Mouse (Mus musculus): ENCODE measurements around the gene Ubqln4.
A peak's percentile ranks its signal among the peaks of the same experiment; 100 is the strongest.

Ubqln4 gene

GRCm38 (mm10) chr3:88543174-88543573, 10.4 kb upstream of the Ubqln4 start:
- DNase-seq, result no peak

DNA sequence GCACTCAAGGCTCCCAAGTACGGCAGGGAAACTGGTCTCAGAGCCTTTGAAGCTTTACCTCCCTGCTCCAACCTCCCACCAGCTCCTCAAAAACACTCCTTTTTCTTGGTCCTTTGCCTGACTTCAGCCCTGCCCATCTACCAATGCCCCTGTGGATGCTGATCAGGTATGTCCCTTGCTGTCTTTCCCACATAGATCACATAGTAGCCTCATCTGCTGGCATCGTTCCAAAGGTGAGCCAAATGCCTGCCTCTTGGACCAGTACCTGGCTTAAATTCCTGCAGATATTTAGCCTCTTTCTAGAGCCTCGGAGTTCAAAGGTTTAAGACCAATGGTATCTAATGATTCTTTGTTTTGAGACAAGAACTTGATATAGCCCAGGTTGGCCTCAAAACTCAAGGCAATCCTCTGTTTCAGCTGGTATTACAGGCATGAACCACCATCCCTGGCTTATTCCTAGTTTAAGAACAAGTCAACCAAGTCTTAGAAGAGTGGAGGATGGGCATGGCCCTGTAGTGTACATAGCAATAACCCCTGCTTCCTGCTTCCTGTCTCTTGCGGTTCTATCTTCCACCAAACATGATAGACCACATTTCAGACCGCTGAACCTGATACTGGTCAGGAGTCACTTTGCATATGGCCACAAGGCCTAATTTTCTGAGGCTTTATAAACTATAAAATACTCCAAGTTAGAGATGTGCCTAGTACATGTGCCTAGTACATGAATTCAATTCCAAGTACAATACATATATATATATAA, 9.7 kb upstream of the Ubqln4 start:
- DNase-seq, result no peak

- no peak for DNase-seq
Measured at GRCm38 (mm10) chr3:88544514-88544913, 9.0 kb upstream of the Ubqln4 start.

DNA sequence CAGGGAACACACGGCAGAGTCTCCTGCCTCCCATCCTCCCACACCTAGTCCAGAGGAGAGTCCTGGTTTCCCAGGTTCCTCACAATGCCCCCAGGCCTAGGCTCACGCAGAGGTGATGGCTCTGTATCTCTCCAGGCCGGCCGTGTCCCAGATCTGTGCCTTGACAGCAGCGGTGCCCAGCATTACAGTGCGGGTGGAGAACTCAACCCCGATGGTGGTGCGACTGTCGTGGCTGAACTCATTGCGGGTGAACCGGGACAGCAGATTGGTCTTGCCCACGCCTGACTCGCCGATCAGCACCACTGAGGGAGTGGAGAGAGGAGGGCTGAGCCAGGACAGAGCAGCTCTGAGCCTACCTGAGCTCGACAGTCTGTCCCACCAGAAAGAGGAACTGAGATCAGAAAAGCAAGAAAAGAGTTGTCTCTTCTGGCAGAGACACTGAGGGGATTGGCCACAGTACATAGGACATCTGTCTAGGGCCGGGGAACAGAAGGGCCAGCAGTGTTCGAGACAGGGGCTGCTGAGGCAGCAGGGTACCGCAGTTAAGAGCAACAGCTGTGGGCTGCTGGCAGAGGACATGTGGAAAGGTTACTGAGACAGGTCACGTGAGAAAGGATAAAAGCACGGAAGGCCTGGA, 8.5 kb upstream of the Ubqln4 start:
- DNase-seq, result no peak

DNA sequence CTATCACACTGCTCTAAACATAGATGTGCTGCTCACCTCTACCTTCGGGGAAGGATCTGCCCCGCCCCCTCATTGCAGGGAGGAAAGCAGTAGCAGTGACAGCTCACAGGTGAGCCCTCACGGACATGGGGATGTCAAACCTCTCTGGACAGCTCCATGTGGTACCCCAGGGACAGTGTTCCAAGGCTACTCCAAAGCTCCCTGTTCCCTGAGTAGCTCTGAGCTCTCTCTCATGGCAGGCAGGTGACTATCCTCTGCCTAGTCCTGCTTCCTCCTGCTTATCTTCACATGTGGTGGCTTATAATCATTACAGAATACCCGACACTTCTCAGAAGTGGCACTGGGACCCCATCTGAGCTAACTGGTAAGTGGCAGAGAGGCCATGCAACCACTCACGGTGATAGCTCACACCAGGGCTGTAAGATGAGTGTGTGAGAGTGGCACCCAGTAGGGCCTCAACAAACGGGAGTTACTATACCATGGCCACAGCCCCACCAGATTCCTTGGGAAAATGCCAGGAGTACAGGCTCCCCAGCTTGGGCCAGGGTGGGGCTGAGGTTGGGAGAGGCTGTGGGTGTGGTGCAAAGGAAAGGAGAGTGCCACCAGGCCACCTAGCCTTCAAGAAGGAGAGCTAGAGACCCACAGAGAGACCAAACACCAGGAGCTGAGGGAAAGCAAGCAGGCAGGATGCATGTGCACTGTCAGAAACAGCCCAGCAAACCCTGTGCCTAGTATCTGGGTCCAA, 6.7 kb upstream of the Ubqln4 start:
- no peak for DNase-seq

DNA sequence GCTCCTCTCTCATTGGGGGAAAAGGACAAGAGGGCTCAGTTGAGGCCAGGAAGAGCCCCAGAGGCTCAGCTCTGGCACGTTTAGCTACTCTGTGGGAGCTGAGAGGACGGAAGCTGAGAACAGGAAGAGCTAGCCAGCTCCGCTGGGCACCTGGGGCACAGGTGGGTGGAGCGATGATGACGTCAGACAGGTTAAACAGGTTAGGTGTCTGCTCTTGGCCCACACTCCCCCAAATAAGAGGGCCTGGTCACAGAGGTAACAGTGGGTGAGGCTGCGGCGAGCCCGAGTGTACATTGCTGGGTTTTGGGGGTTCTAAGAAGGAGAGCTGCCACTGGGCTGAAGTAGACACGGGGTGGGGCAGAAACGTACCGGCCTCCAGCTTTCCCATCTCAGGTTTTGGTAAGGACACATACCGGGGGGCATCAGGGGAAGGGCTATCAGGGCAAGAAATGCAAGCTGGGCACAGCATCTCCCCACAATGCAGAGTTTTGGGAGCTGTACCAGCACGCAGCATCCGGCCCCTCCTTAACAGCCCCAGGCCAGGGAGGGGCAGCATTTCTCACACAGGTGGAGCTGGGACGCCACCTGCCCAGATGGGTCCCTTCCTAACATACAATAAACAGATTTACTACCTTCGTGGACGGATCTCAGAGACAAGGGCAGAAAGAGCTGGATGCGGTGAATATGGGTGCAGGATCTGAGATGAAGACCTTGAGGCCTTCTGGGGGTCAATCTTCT, 5.2 kb upstream of the Ubqln4 start, which contains the start of gene Rab25:
Rab25 (minus strand) TSS at position 121 of the 738 bp plus-strand sequence.
- DNase-seq, result no peak

GRCm38 (mm10) chr3:88551586-88551985, 2.0 kb upstream of the Ubqln4 start:
- no peak for DNase-seq

DNA sequence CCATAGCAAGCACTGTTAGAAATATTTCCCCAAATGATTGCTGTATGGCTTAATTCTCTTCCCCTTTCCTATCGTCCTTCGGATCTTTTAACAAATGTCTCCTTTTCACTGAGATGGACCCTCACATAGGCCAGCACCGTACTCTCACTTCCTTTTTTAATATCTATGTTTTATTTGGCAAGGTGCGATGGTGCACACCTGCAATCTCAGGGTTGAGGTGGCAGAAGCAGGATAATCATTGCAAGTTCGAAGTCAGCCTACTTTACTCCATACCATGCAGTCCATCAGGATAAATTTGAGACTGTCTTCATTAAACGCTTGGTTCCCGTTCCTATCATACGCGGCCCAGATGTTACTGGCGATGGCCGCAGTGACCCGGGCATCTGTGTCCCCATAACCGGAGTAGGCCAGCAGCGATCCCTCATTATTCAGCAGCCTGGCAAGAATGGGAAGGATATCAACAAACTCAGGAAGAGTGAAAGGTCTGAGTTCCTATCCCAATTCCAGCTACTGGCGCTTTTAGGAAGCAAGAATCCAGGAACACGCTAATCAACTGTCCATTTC, 1.4 kb upstream of the Ubqln4 start:
- no peak for DNase-seq

GRCm38 (mm10) chr3:88552676-88553524, 658 bp upstream of the Ubqln4 start, which contains the start of gene Lamtor2:
Gene Lamtor2, minus strand, starts transcription at chr3:88553074.
- DNase-seq, result peak; percentile 98

DNA sequence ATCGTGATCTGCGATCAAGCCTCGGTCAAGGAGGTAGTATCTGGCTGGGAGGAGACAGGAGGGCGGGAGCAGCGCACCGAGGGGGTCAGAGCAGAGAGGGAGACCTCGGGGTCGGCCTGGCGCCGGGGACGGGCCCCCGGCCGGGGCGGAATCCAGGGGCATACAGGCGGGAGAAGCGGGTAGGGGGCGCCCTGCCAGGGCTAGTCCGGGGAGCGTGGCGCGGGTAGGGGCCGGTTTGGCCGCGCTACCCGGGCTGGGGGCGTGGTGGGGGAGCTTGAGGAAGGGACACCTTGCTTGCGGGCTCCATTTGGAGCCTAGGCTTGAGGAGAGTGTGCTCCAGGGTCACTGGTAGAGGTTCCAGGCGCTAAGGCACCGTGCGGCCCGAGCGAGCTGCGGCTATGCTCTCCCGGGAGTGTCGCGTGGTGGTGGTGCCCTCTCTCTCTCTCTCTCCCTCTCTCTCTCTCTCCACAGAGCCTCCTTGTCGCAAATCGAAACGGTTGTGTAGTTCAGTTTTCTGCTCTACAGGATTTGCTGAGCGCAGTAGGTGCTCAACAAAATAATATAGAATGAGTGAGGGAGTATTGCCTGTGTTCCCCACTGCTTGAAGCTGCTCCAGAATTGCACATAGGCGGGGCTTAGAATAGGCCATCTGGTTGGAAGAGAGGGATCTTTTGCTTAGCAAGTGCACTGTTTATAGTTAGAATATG, 475 bp downstream of the Ubqln4 start:
- DNase-seq, result peak; percentile 65

DNA sequence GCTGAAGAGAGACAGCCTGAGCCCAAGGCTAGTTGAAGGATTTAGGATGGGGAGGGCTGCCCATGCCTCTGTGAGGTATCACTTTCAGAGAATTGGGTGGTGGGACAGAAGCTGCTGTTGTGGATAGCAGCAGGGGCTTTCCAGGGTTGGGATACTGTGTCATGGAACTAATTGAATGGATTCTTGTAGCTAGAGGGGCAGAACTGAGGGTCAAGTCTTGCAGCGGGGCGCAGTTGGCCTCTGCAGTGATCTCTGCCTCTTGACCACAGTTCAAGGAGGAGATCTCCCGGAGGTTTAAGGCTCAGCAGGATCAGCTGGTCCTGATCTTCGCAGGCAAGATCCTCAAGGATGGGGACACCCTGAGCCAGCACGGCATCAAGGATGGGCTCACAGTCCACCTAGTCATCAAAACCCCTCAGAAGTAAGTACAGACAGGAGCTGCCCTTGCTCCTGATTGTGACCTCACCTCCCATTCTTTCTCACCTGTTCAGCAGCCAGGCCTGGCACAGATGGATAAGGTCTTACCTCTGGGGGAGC, 1.6 kb downstream of the Ubqln4 start:
- no peak for DNase-seq

- DNase-seq, result no peak
Measured at GRCm38 (mm10) chr3:88555731-88556130, 2.2 kb downstream of the Ubqln4 start.

DNA sequence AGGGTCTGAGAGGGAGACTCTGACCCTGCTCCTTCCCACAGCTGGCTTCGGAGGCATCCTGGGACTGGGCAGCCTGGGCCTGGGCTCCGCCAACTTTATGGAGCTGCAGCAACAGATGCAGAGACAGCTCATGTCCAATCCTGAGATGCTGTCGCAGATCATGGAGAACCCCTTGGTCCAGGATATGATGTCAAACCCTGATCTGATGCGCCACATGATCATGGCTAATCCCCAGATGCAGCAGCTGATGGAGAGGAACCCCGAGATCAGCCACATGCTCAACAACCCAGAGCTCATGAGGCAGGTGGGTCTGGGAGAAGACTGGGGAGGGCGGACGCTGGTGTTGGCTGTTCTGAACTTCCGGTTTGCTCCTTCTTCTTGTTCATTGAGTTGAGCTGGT, 3.1 kb downstream of the Ubqln4 start:
- DNase-seq, result no peak

GRCm38 (mm10) chr3:88559596-88559995, 6.0 kb downstream of the Ubqln4 start:
- no peak for DNase-seq

GRCm38 (mm10) chr3:88561989-88562388, 8.4 kb downstream of the Ubqln4 start:
- no peak for DNase-seq

DNA sequence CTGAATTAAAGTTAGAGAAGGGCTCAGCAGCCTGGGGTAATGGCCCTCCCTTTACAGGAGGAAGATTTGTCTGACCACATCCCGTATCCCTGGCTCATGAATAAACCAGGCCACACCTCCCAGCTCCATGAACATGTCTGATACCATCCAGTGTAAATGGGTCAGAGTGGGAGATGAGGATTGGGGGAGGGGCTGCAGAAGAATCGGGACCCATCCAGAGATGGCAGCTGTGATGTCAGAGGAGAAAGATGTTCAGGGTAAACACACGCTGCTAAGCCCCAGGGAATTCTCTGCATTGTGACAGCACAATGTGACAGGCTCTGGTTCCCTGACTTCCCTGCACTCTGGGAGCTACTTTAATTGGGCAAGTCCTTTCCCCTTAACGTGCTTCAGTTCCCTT, 9.9 kb downstream of the Ubqln4 start:
- no peak for DNase-seq

GRCm38 (mm10) chr3:88563966-88564365, 10.4 kb downstream of the Ubqln4 start:
- DNase-seq, result no peak

GRCm38 (mm10) chr3:88566116-88566515, 12.6 kb downstream of the Ubqln4 start:
- no peak for DNase-seq

GRCm38 (mm10) chr3:88566536-88567061, 13.0 kb downstream of the Ubqln4 start:
- no peak for DNase-seq

DNA sequence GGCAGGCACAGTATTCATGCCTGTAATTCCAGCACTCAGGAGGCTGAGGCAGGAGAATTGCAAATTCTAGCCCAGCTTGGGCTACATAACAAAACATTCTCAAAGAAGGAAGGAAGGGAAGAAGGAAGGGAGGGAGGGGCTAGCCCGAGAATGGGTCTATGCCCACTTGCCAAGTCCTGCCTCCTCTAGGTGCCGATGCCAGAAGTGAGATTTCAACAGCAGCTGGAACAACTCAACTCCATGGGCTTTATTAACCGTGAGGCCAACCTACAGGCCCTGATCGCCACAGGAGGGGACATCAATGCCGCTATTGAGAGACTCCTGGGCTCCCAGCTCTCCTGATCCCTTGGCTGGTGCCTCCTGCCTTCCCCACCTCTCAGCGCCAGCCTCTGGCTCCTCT, 14.3 kb downstream of the Ubqln4 start:
- no peak for DNase-seq

All from right cerebral cortex, postnatal 25 days (tissue).